Mouse (Mus musculus) myocyte (in vitro differentiated cells): ENCODE data around the gene Cfap298.

ENCODE experiments used
- E2F4 ChIP-seq: IDR thresholded peaks from one replicate; pipeline ENCODE4 v1.6.1; 2011; ENCODE audit warnings: mild to moderate bottlenecking, control low read depth, moderate library complexity; ENCODE audit not compliant: insufficient read depth
- MAX ChIP-seq: IDR thresholded peaks from one replicate; pipeline ENCODE4 v1.6.1; 2011; ENCODE audit warnings: low read depth, mild to moderate bottlenecking, control low read depth
- MYOD1 ChIP-seq, 3 experiments: IDR thresholded peaks; one replicate each; pipeline ENCODE4 v1.6.1; 2011; ENCODE audit warnings: control low read depth in 2 of 3, low read depth in 2 of 3, mild to moderate bottlenecking in 2 of 3, moderate library complexity in 1 of 3; ENCODE audit not compliant: insufficient read length in 2 of 3, control insufficient read depth in 1 of 3
- MYOG ChIP-seq, 3 experiments: IDR thresholded peaks; one replicate each; pipeline ENCODE4 v1.6.1; 2011; ENCODE audit warnings: control low read depth in 2 of 3, low read depth in 2 of 3, mild to moderate bottlenecking in 2 of 3; ENCODE audit not compliant: insufficient read length in 2 of 3, control insufficient read depth in 1 of 3, insufficient read depth in 1 of 3
- POLR2A ChIP-seq: IDR thresholded peaks from one replicate; pipeline ENCODE4 v1.6.1; 2011; ENCODE audit warnings: low read depth, mild to moderate bottlenecking, control low read depth, moderate library complexity; ENCODE audit not compliant: insufficient read length
- TCF12 ChIP-seq: IDR thresholded peaks from one replicate; pipeline ENCODE4 v1.6.1; 2011; ENCODE audit warnings: mild to moderate bottlenecking, control low read depth; ENCODE audit not compliant: poor library complexity, insufficient read depth, severe bottlenecking

DNA sequence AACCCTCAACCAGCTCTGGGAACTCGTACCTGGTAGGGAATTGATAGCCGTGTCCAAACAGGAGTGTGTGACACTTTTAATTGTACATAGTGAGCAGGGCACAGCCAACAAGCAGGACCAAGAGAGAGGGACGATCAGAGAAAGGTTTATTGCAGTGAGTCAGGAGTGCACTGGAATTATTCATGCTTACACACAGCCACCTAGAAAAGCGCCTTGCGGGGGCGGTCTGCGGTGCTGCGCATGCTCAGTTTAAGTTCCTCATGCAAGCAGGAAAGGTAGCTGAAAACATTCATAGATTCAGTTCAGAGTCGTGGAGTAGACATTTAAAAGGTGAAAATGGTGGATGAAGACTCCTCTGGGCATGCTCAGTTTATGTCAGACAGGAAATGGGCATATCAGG lies 44.2 kb downstream of the Cfap298 start:
- TF ChIP-seq E2F4: no peak
- no peak for TF ChIP-seq MYOD1 (IDR thresholded peaks at IDR 0.05; ENCODE audit: control insufficient read depth in 1 of 3, insufficient read length in 2 of 3, low read depth in 2 of 3)
- TF ChIP-seq MAX: no peak
- TF ChIP-seq POLR2A: no peak
- TF ChIP-seq MYOG (IDR thresholded peaks at IDR 0.05; ENCODE audit: control insufficient read depth in 1 of 3, insufficient read depth in 1 of 3, insufficient read length in 2 of 3, low read depth in 2 of 3): no peak
- TF ChIP-seq TCF12: no peak
